Mouse (Mus musculus): ENCODE data around the gene Olfr488.
"Not testable (repeated sequence)": the region's sequence is repeated elsewhere in the genome, so short reads cannot be mapped to it uniquely, and the experiment has no call there.

DNA sequence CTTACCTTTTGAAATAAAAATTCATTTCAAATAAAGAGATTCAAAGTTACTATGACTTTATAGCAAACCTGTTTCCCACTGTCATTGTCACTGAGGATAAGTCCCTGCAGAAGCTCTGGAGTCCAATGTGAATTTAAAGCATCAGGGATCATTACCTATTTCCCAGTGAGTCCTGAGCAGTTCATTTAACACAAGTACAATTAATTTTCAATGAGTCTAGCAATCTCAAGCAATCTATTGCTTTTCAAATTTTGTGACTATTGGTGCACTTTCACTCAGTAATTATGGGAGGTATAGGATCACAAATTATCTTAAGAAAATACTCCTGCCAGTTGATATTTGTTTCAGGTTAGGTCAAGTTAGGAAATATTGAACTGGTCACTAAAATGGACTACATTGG lies 43.6 kb downstream of the Olfr488 start, which contains the start of gene Olfr487:
- not testable (repeated sequence) for TF ChIP-seq GATA1, TAL1 (IDR thresholded peaks at IDR 0.05; ENCODE audit: low read length)
